Mouse (Mus musculus): Measurements from ENCODE around the gene Phkg1. TPM values are rescaled to one million over a fixed set of nuclear protein-coding genes. Genes with fewer than 3 reads are reported as not detected.

Gene Phkg1
- total RNA-seq, 1 experiment, result 6.4 TPM

DNA sequence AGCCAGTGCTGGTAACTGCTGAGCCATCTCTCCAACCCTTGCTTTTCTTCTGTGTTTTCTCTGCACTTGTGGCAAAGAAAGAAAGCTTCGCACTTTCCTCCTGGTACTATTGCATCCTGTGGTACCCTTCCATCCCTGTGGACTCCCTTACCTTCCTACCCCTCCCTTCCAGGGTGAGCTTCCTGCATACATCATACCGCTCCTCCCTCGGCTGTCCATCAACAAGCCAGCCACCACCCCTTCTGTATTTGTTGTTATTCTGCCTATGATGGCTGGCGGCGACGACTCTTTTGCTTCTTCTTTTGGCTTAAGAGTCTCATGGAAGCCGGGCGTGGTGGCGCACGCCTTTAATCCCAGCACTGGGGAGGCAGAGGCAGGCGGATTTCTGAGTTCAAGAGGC, 23.3 kb downstream of the Phkg1 start:
- DNase-seq (ENCODE audit: low read depth, low spot score), result no peak
- peak overlapping the region; percentile 28; the same call in 1 of the 2 replicates for H3K9ac ChIP-seq (ENCODE audit: insufficient read depth, low read depth, low read length, poor library complexity, severe bottlenecking)
- H3K4me3 ChIP-seq (ENCODE audit: insufficient read depth in 1 of 2, low read depth in 1 of 2, low read length in 2 of 2, poor library complexity in 1 of 2, severe bottlenecking in 1 of 2), result peak overlapping the region; percentile 56 to 57
- peaks cover 2 to 9% of the 10 kb centered on the region in 2 experiments; a peak in 1 of 4 replicates for H3K4me1 ChIP-seq (ENCODE audit: control insufficient read depth in 2 of 2, insufficient read depth in 2 of 2, low read length in 2 of 2, poor library complexity in 1 of 2)
- H3K9me3 ChIP-seq (ENCODE audit: control insufficient read depth, insufficient read depth, low read depth, low read length), result no peaks in the 10 kb centered on the region
- no peak overlapping the region; the same call in 1 of the 2 replicates for H3K27ac ChIP-seq (ENCODE audit: insufficient read depth, low read depth, low read length, poor library complexity, severe bottlenecking)
- in situ Hi-C loops (cut with MboI; ENCODE audit: low sequenced_read_pairs in 2 of 2, unreplicated experiment in 2 of 2), result no loop called here
- no peaks in the 10 kb centered on the region; the same call in 1 of the 2 replicates for H3K36me3 ChIP-seq (ENCODE audit: control insufficient read depth, insufficient read depth, low read length, poor library complexity, severe bottlenecking)
- no peak for TF ChIP-seq MAFK (IDR thresholded peaks at IDR 0.05; ENCODE audit: insufficient read depth, low read depth, low read length)
- no peak for TF ChIP-seq ZC3H11A (IDR thresholded peaks at IDR 0.05; ENCODE audit: borderline replicate concordance, low read depth, low read length)
- no peak for TF ChIP-seq CHD2 (IDR thresholded peaks at IDR 0.05; ENCODE audit: low read depth, low read length)
- no peak for TF ChIP-seq HCFC1 (IDR thresholded peaks at IDR 0.05; ENCODE audit: borderline replicate concordance, insufficient read depth, low read length)
- no peak for TF ChIP-seq ZNF384 (IDR thresholded peaks at IDR 0.05; ENCODE audit: low read depth, low read length)

DNA sequence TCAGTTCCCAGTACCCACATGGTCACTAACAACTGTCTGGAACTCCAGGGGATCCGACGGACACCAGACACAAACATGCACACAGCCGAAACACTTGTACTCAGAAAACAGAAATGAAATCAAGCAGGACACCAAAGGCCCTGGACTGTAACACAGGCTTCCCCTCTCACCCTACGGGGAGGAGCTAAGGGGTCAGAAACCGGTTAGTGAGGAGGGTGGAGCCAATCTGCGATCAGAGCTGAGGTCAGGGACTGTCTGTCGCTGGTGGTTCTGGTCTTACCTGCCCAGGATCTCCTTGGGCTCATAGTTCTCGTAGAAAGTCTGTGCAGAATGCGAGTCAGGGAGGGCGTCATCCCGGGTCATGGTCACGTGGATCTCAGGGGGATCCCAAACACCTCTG, 24.4 kb downstream of the Phkg1 start:
- DNase-seq (ENCODE audit: low read depth, low spot score), result no peak
- Histone ChIP-seq H3K4me1 (ENCODE audit: control insufficient read depth in 2 of 2, insufficient read depth in 2 of 2, low read length in 2 of 2, poor library complexity in 1 of 2) (peaks cover 2 to 9% of the 10 kb centered on the region in 2 experiments; a peak in 1 of 4 replicates), H3K4me3 (ENCODE audit: insufficient read depth in 1 of 2, low read depth in 1 of 2, low read length in 2 of 2, poor library complexity in 1 of 2, severe bottlenecking in 1 of 2) (peak overlapping the region; percentile 15 to 54; a peak in 3 of 4 replicates), H3K27ac (ENCODE audit: insufficient read depth, low read depth, low read length, poor library complexity, severe bottlenecking) (no peak overlapping the region), H3K9me3 (ENCODE audit: control insufficient read depth, insufficient read depth, low read depth, low read length) (no peaks in the 10 kb centered on the region), H3K9ac (ENCODE audit: insufficient read depth, low read depth, low read length, poor library complexity, severe bottlenecking) (no peak overlapping the region; the same call in 1 of the 2 replicates), H3K36me3 (ENCODE audit: control insufficient read depth, insufficient read depth, low read length, poor library complexity, severe bottlenecking) (no peaks in the 10 kb centered on the region)
- in situ Hi-C loops (cut with MboI; ENCODE audit: low sequenced_read_pairs in 2 of 2, unreplicated experiment in 2 of 2), result no loop called here
- TF ChIP-seq ZC3H11A (IDR thresholded peaks at IDR 0.05; ENCODE audit: borderline replicate concordance, low read depth, low read length) (no peak), ZNF384 (IDR thresholded peaks at IDR 0.05; ENCODE audit: low read depth, low read length) (no peak), CHD2 (IDR thresholded peaks at IDR 0.05; ENCODE audit: low read depth, low read length) (no peak), MAFK (IDR thresholded peaks at IDR 0.05; ENCODE audit: insufficient read depth, low read depth, low read length) (no peak), HCFC1 (IDR thresholded peaks at IDR 0.05; ENCODE audit: borderline replicate concordance, insufficient read depth, low read length) (no peak)

GRCm38 (mm10) chr5:129871238-129871637, 27.1 kb downstream of the Phkg1 start:
- no peak for DNase-seq (ENCODE audit: low read depth, low spot score)
- Histone ChIP-seq H3K27ac (ENCODE audit: insufficient read depth, low read depth, low read length, poor library complexity, severe bottlenecking) (no peak overlapping the region), H3K4me1 (ENCODE audit: control insufficient read depth in 2 of 2, insufficient read depth in 2 of 2, low read length in 2 of 2, poor library complexity in 1 of 2) (peaks cover 2 to 9% of the 10 kb centered on the region in 2 experiments; a peak in 1 of 4 replicates), H3K36me3 (ENCODE audit: control insufficient read depth, insufficient read depth, low read length, poor library complexity, severe bottlenecking) (no peaks in the 10 kb centered on the region), H3K9ac (ENCODE audit: insufficient read depth, low read depth, low read length, poor library complexity, severe bottlenecking) (no peak overlapping the region), H3K4me3 (ENCODE audit: insufficient read depth in 1 of 2, low read depth in 1 of 2, low read length in 2 of 2, poor library complexity in 1 of 2, severe bottlenecking in 1 of 2) (no peak overlapping the region), H3K9me3 (ENCODE audit: control insufficient read depth, insufficient read depth, low read depth, low read length) (no peaks in the 10 kb centered on the region)
- in situ Hi-C loops (cut with MboI; ENCODE audit: low sequenced_read_pairs in 2 of 2, unreplicated experiment in 2 of 2), result no loop called here
- TF ChIP-seq ZC3H11A (IDR thresholded peaks at IDR 0.05; ENCODE audit: borderline replicate concordance, low read depth, low read length), result no peak
- TF ChIP-seq HCFC1 (IDR thresholded peaks at IDR 0.05; ENCODE audit: borderline replicate concordance, insufficient read depth, low read length), result no peak
- TF ChIP-seq MAFK (IDR thresholded peaks at IDR 0.05; ENCODE audit: insufficient read depth, low read depth, low read length), result no peak
- TF ChIP-seq ZNF384 (IDR thresholded peaks at IDR 0.05; ENCODE audit: low read depth, low read length), result no peak
- TF ChIP-seq CHD2 (IDR thresholded peaks at IDR 0.05; ENCODE audit: low read depth, low read length), result no peak

GRCm38 (mm10) chr5:129869238-129869995, 28.9 kb downstream of the Phkg1 start:
- in situ Hi-C loops (cut with MboI; ENCODE audit: low sequenced_read_pairs in 2 of 2, unreplicated experiment in 2 of 2), result no loop called here
- peak overlapping the region; percentile 35 for H3K27ac ChIP-seq (ENCODE audit: insufficient read depth, low read depth, low read length, poor library complexity, severe bottlenecking)
- H3K9ac ChIP-seq (ENCODE audit: insufficient read depth, low read depth, low read length, poor library complexity, severe bottlenecking), result peak overlapping the region; percentile 56; the same call in 1 of the 2 replicates
- TF ChIP-seq HCFC1 (IDR thresholded peaks at IDR 0.05; ENCODE audit: borderline replicate concordance, insufficient read depth, low read length) (no peak), ZNF384 (IDR thresholded peaks at IDR 0.05; ENCODE audit: low read depth, low read length) (peak; percentile 92)
- peak overlapping the region in 1 of 2 experiments; percentile 30; a peak in 2 of 4 replicates for H3K4me3 ChIP-seq (ENCODE audit: insufficient read depth in 1 of 2, low read depth in 1 of 2, low read length in 2 of 2, poor library complexity in 1 of 2, severe bottlenecking in 1 of 2)
- H3K4me1 ChIP-seq (ENCODE audit: control insufficient read depth in 2 of 2, insufficient read depth in 2 of 2, low read length in 2 of 2, poor library complexity in 1 of 2), result peaks cover 0 to 13% of the 10 kb centered on the region in 2 experiments; a peak in 1 of 4 replicates
- no peak for DNase-seq (ENCODE audit: low read depth, low spot score)
- H3K9me3 ChIP-seq (ENCODE audit: control insufficient read depth, insufficient read depth, low read depth, low read length), result no peaks in the 10 kb centered on the region
- no peaks in the 10 kb centered on the region for H3K36me3 ChIP-seq (ENCODE audit: control insufficient read depth, insufficient read depth, low read length, poor library complexity, severe bottlenecking)

Measured in ES-E14 (cell line).